Mouse (Mus musculus) Muller cell, postnatal 12 days (primary cell): Measurements from ENCODE around the gene Cip2a.
A peak's percentile ranks its signal among the peaks of the same experiment; 100 is the strongest.

Experiments
- DNase-seq: peaks from one replicate; pipeline ENCODE4 v3.0.0-alpha.2; 2015; ENCODE audit errors: inconsistent ontology term

Cip2a gene

DNA sequence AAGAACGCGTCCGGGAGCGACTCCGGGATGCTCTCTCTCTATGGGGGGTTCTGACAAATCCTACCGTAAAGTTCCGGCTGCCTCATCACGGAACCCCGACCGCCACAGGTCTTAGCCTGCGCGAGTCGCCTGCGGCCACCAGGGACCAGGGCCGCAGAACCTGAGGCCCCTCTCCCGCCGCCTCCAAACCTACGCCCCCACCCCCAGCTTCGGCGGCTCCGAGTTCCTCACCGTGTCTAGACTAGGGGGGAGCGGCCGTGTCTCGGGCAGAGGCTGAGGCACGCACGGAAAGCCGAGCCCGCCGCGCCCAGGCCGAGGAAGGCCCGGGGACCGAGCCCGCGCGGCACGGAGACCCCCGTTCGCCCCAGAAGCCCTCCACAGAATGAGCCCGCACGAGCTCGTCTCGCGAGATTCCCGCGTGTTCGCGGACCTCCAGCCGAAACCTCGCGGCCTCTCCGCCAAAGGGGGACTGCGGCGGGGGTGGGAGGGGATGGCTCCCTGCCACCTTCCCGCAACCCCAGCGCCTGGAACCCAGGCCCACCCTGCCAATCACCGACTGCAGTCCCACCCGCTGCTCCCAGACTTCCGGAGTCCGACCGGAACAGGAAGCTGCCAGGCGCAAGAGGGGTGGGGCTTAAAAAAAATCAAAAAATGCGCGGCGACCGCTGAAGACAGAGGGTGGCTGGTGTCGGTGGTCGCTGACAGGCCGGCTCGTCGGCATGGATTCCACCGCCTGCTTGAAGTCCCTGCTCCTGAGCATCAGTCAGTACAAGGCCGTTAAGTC is at the start of gene Cip2a, which contains the start of gene Dzip3:
Cip2a (plus strand) TSS at position 627 of the 784 bp plus-strand sequence.
Dzip3 (minus strand) TSS at position 607 of the 784 bp plus-strand sequence.
- peak; percentile 96 for DNase-seq

DNA sequence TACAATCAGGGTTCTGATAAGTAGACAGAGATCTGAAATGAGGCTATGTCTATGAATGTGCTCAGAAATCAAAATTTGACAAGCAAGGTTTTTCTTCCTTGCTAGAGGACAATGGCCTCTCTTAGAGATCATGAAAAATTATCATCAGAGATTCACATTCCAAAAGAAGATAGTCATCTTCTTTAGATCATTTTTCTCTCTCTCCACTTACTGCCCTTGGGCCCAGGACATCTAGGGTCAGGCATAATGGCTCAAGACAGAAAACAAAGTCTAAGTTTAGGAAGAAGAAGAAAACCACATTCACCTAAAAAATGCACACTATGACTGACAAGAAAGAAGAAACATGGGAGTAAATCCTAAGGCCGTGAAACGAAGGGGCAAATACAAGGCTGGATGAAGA is 21.0 kb upstream of the Cip2a start:
- DNase-seq = peak; percentile 90

GRCm38 (mm10) chr16:48973548-48973947 is 20.4 kb upstream of the Cip2a start:
- DNase-seq = no peak

- no peak for DNase-seq
These were observed 14.0 kb upstream of the Cip2a start for GRCm38 (mm10) chr16:48979965-48980364.

DNA sequence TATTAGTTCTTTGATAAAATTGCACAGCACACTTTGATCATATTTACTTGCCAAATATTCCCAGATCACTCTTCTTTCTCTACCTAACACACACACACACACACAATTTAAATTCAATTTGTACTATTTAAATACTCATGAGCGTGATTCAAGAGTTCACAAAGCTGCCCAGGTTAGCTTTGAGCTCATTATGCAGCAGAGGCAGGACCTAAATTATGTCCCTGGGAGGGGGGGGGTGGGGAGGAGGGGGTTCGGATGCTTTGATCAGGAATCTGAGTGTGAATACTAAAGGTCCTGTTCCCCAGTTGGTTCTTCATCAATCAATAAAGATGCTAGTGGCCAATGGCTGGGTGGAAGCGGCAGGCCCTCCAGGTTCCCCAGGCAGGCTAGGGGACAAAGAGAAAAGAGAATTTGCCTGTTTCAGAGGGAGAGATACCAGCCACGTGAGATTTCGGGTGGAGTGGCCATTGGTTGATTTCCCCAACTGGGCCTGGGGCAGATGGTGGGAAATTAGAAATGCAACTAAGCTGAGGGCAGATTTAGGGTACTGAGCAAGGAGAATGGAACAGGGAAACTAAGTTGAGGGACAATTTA is 8.9 kb upstream of the Cip2a start:
- no peak for DNase-seq

DNA sequence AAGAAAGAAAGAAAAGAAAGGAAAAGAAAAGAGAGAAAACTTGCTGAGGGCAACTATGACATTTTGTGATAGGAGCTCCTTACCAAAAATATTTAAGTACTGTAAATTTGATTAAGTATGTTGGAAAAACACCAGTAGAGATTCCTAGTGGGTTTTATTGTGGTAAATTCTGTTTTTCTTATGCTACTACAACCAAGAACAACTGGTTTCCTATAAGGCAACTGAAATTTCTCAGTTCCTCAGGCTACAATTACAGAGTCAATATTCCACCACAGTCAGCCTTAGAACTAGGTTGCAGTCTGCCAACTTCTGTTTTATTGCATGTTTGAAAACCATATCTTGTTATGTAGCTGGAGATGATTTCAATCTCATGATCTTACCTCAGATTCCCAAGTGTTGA is 4.3 kb upstream of the Cip2a start:
- no peak for DNase-seq

DNA sequence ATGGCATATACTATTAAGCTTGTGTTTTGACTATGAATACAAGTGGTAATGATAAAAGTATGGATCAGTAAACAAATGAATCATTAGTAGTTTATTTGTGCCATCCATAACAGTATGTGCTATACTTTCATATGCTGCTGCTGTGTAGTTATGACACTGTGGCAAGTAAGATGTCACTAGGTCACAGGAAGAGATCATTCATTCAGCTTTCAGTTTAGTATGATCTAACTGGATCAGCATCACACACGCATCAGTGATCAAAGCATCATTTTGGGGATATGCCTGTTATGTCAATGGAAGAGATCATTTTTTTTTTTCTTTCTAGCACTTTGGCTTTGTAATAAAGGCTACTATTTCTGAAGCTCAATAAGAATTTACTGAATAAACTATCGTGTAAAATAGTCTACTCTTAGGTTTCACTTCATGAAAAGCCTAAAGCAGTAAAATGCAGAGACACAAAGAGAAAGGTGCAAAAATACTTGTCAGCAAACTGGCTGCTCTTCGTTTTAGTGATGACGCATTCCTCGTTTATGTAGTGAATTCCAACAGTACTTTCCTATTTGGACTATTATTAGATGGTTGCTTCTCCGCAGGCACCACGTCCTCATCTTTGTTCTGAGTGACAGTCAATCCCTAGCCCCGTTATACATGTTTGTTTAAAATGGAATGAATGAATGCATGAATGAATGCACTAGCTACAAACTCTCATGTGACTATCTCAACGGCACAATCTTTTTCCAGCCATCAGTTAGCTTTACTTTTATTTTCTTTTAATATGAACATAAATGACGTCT is 1.4 kb upstream of the Cip2a start:
- DNase-seq = peak; percentile 87

GRCm38 (mm10) chr16:48993231-48993558 is 790 bp upstream of the Cip2a start:
- DNase-seq = no peak

- no peak for DNase-seq
These were observed 333 bp downstream of the Cip2a start for GRCm38 (mm10) chr16:48994343-48994693.

GRCm38 (mm10) chr16:49004151-49004550 is 10.2 kb downstream of the Cip2a start:
- DNase-seq = no peak

GRCm38 (mm10) chr16:49016620-49017332 is 22.8 kb downstream of the Cip2a start:
- DNase-seq = no peak

DNA sequence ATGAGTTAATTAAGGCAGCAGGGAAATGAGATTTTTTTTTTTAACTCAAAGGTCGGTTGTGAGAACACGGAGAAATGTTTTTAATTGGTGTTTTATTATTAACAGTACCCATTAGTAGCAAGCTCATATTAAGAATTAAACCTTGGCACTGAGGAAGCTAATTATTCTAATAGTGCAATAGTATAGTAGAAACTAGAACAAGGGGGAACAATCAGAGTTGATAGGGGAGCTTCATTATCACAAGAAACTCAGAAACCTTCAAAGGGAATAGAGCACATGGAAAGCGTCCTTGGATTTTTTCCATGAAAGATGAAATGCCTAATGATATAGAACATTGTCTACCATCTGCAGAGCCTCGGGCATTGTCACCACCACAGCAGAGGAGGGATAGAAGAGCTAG is 41.9 kb downstream of the Cip2a start:
- no peak for DNase-seq

GRCm38 (mm10) chr16:49037771-49038170 is 43.8 kb downstream of the Cip2a start:
- no peak for DNase-seq

DNA sequence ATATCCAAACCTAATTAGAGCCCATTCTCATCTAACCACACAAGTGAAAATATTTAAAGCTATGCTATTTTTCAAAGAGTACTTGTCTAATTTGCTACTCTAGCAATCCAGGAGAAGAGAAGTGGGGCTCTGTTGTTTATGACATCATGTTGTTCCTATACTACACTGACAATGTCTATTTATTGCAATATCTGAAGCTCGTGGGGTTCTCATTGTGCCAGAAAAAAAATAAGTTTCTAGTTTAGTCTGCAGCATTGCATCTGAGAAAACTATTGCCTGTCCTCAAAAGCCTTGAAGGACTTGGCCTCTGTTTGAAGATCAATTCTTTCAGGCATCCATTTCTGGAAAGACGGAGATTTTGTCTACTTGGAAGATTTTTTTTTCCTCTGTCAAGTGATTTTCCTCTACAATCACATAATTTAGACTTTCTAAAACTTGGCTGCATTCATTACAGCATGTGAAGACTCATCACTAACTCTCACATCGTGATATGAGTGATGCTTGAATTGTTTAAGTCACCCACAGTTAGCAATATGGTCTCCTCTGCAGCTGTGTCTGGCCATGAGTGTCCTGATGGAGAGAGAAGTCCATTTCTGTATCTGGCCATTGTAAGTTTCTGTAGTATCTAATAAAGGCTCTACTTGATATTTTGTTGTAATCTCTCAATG is 46.7 kb downstream of the Cip2a start:
- DNase-seq = no peak

- DNase-seq = no peak
These were observed 55.2 kb downstream of the Cip2a start for GRCm38 (mm10) chr16:49049214-49049613.

DNA sequence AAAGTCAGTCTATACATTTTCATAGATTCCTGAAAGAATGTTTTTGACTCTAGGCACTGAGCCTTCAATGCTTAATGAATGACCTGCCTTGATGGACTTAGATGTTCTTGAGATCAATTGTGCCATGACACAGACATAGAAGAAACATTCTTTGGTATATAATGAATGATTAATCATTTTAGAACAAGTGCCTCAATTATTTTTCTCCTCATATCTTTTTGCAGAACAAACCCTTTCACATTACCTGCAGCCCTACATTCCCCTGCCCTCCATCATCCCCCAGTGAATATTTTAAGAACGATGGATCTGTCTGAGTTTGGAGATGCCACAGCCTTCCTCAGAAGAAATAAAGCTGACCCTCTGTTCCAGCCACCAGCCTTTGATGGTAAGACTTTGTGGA is 63.2 kb downstream of the Cip2a start, which contains the start of gene Myh15:
Myh15 (plus strand) TSS at position 301 of the 400 bp plus-strand sequence.
- no peak for DNase-seq
